Mouse (Mus musculus): Measurements from ENCODE around the gene Rrm1. TPM values are rescaled to one million over a fixed set of nuclear protein-coding genes. Genes with fewer than 3 reads are reported as not detected.
"Not testable (repeated sequence)": the region's sequence is repeated elsewhere in the genome, so short reads cannot be mapped to it uniquely, and the experiment has no call there.

Rrm1 gene
- polyA plus RNA-seq, 1 experiment: 157 TPM

GRCm38 (mm10) chr7:102478926-102479325 is 37.4 kb downstream of the Rrm1 start:
- Histone ChIP-seq H3K4me1 (ENCODE audit: control insufficient read depth, insufficient read depth, low read length) (no peaks in the 10 kb centered on the region), H3K27ac (ENCODE audit: insufficient read depth, low read length) (peak overlapping the region; percentile 46), H3K27me3 (ENCODE audit: control insufficient read depth, insufficient read depth, low read length, poor library complexity, severe bottlenecking) (no peaks in the 10 kb centered on the region), H3K9ac (ENCODE audit: low read depth, poor library complexity, severe bottlenecking) (no peak overlapping the region), H3K9me3 (replicated peaks; ENCODE audit: control insufficient read depth, insufficient read depth, low read length, poor library complexity, severe bottlenecking) (no peaks in the 10 kb centered on the region), H3K36me3 (ENCODE audit: control insufficient read depth, insufficient read depth, low read length, poor library complexity, severe bottlenecking) (no peaks in the 10 kb centered on the region), H3K4me3 (ENCODE audit: low read depth, low read length) (no peak overlapping the region)
- TF ChIP-seq CTCF (IDR thresholded peaks at IDR 0.05; ENCODE audit: low read depth, low read length) (no peak), POLR2A (IDR thresholded peaks at IDR 0.05; ENCODE audit: insufficient read depth, low read length) (no peak), EP300 (IDR thresholded peaks at IDR 0.05; ENCODE audit: insufficient read depth, low read depth, low read length) (no peak)

GRCm38 (mm10) chr7:102479368-102480078 is 38.0 kb downstream of the Rrm1 start:
- Histone ChIP-seq H3K27me3 (ENCODE audit: control insufficient read depth, insufficient read depth, low read length, poor library complexity, severe bottlenecking) (no peaks in the 10 kb centered on the region), H3K4me1 (ENCODE audit: control insufficient read depth, insufficient read depth, low read length) (no peaks in the 10 kb centered on the region), H3K27ac (ENCODE audit: insufficient read depth, low read length) (peak overlapping the region; percentile 46), H3K9me3 (replicated peaks; ENCODE audit: control insufficient read depth, insufficient read depth, low read length, poor library complexity, severe bottlenecking) (no peaks in the 10 kb centered on the region), H3K36me3 (ENCODE audit: control insufficient read depth, insufficient read depth, low read length, poor library complexity, severe bottlenecking) (no peaks in the 10 kb centered on the region), H3K9ac (ENCODE audit: low read depth, poor library complexity, severe bottlenecking) (no peak overlapping the region), H3K4me3 (ENCODE audit: low read depth, low read length) (no peak overlapping the region)
- TF ChIP-seq EP300 (IDR thresholded peaks at IDR 0.05; ENCODE audit: insufficient read depth, low read depth, low read length) (peak; percentile 63; the same call in 1 of the 2 replicates), CTCF (IDR thresholded peaks at IDR 0.05; ENCODE audit: low read depth, low read length) (no peak), POLR2A (IDR thresholded peaks at IDR 0.05; ENCODE audit: insufficient read depth, low read length) (no peak)

GRCm38 (mm10) chr7:102480821-102481220 is 39.3 kb downstream of the Rrm1 start:
- TF ChIP-seq CTCF (IDR thresholded peaks at IDR 0.05; ENCODE audit: low read depth, low read length): no peak
- no peak for TF ChIP-seq POLR2A (IDR thresholded peaks at IDR 0.05; ENCODE audit: insufficient read depth, low read length)
- TF ChIP-seq EP300 (IDR thresholded peaks at IDR 0.05; ENCODE audit: insufficient read depth, low read depth, low read length): no peak
- no peaks in the 10 kb centered on the region for H3K9me3 ChIP-seq (replicated peaks; ENCODE audit: control insufficient read depth, insufficient read depth, low read length, poor library complexity, severe bottlenecking)
- H3K4me3 ChIP-seq (ENCODE audit: low read depth, low read length): no peak overlapping the region

GRCm38 (mm10) chr7:102481579-102481978 is 40.1 kb downstream of the Rrm1 start, which contains the start of gene Olfr543:
Gene Olfr543 (minus strand): TSS chr7:102481679.
- no peak within 1 kb of the TSS for H3K9ac ChIP-seq (ENCODE audit: low read depth, poor library complexity, severe bottlenecking)
- H3K4me3 ChIP-seq (ENCODE audit: low read depth, low read length): no peak within 1 kb of the TSS
- no peaks in the 10 kb centered on the region for H3K9me3 ChIP-seq (replicated peaks; ENCODE audit: control insufficient read depth, insufficient read depth, low read length, poor library complexity, severe bottlenecking)
- H3K27ac ChIP-seq (ENCODE audit: insufficient read depth, low read length): no peak within 1 kb of the TSS
- TF ChIP-seq POLR2A (IDR thresholded peaks at IDR 0.05; ENCODE audit: insufficient read depth, low read length) (no peak), EP300 (IDR thresholded peaks at IDR 0.05; ENCODE audit: insufficient read depth, low read depth, low read length) (no peak)
- H3K36me3 ChIP-seq (ENCODE audit: control insufficient read depth, insufficient read depth, low read length, poor library complexity, severe bottlenecking): no peaks in the 10 kb centered on the region
- H3K4me1 ChIP-seq (ENCODE audit: control insufficient read depth, insufficient read depth, low read length): no peaks in the 10 kb centered on the region
- H3K27me3 ChIP-seq (ENCODE audit: control insufficient read depth, insufficient read depth, low read length, poor library complexity, severe bottlenecking): no peaks in the 10 kb centered on the region

More at GRCm38 (mm10) chr7:102480821-102481220, 39.3 kb downstream of the Rrm1 start:
- Histone ChIP-seq H3K27ac (ENCODE audit: insufficient read depth, low read length) (no peak overlapping the region), H3K27me3 (ENCODE audit: control insufficient read depth, insufficient read depth, low read length, poor library complexity, severe bottlenecking) (no peaks in the 10 kb centered on the region), H3K4me1 (ENCODE audit: control insufficient read depth, insufficient read depth, low read length) (no peaks in the 10 kb centered on the region), H3K36me3 (ENCODE audit: control insufficient read depth, insufficient read depth, low read length, poor library complexity, severe bottlenecking) (no peaks in the 10 kb centered on the region), H3K9ac (ENCODE audit: low read depth, poor library complexity, severe bottlenecking) (no peak overlapping the region)

GRCm38 (mm10) chr7:102483665-102484064 is 42.2 kb downstream of the Rrm1 start:
- Histone ChIP-seq H3K27ac (ENCODE audit: insufficient read depth, low read length) (no peak overlapping the region), H3K4me1 (ENCODE audit: control insufficient read depth, insufficient read depth, low read length) (no peaks in the 10 kb centered on the region), H3K27me3 (ENCODE audit: control insufficient read depth, insufficient read depth, low read length, poor library complexity, severe bottlenecking) (no peaks in the 10 kb centered on the region), H3K9me3 (replicated peaks; ENCODE audit: control insufficient read depth, insufficient read depth, low read length, poor library complexity, severe bottlenecking) (no peaks in the 10 kb centered on the region), H3K36me3 (ENCODE audit: control insufficient read depth, insufficient read depth, low read length, poor library complexity, severe bottlenecking) (no peaks in the 10 kb centered on the region), H3K4me3 (ENCODE audit: low read depth, low read length) (no peak overlapping the region), H3K9ac (ENCODE audit: low read depth, poor library complexity, severe bottlenecking) (no peak overlapping the region)
- TF ChIP-seq EP300 (IDR thresholded peaks at IDR 0.05; ENCODE audit: insufficient read depth, low read depth, low read length): no peak

GRCm38 (mm10) chr7:102484766-102485165 is 43.3 kb downstream of the Rrm1 start:
- not testable (repeated sequence) for H3K36me3 ChIP-seq (ENCODE audit: control insufficient read depth, insufficient read depth, low read length, poor library complexity, severe bottlenecking); H3K27me3 ChIP-seq (ENCODE audit: control insufficient read depth, insufficient read depth, low read length, poor library complexity, severe bottlenecking); H3K27ac ChIP-seq (ENCODE audit: insufficient read depth, low read length); H3K9ac ChIP-seq (ENCODE audit: low read depth, poor library complexity, severe bottlenecking); H3K9me3 ChIP-seq (replicated peaks; ENCODE audit: control insufficient read depth, insufficient read depth, low read length, poor library complexity, severe bottlenecking); H3K4me1 ChIP-seq (ENCODE audit: control insufficient read depth, insufficient read depth, low read length); H3K4me3 ChIP-seq (ENCODE audit: low read depth, low read length)
